Mouse (Mus musculus) CH12.LX (cell line): ENCODE data around the gene Cep97. TPM values are rescaled to one million over a fixed set of nuclear protein-coding genes. Genes with fewer than 3 reads are reported as not detected.

Experiments
- DNase-seq: peaks from one replicate; pipeline ENCODE4 v3.0.0-alpha.2; 2013; ENCODE audit errors: extremely low read depth
- H3K27ac ChIP-seq: 2 replicates; pipeline ENCODE4 v1.5.1; 2012; ENCODE audit warnings: low read depth, mild to moderate bottlenecking, control low read depth, moderate library complexity; ENCODE audit not compliant: insufficient read depth
- H3K27me3 ChIP-seq: replicated peaks from 2 replicates; pipeline ENCODE3; 2012; ENCODE audit warnings: inconsistent platforms
- H3K36me3 ChIP-seq, 2 experiments: replicated peaks in 1 of 2; 2 replicates each; pipeline versions ENCODE3 to v1.6.1; 2012; ENCODE audit warnings: inconsistent platforms in 1 of 2, low read length in 1 of 2, mild to moderate bottlenecking in 1 of 2, mixed read lengths in 1 of 2, moderate library complexity in 1 of 2; ENCODE audit not compliant: control insufficient read depth in 1 of 2, insufficient read depth in 1 of 2
- H3K4me1 ChIP-seq, 2 experiments: 2 replicates each; pipeline ENCODE4 v1.6.1; 2012; ENCODE audit warnings: inconsistent platforms in 1 of 2, moderate library complexity in 1 of 2; ENCODE audit not compliant: insufficient read depth in 2 of 2, control insufficient read depth in 1 of 2
- H3K4me2 ChIP-seq: 2 replicates; pipeline ENCODE4 v1.6.1; 2012; ENCODE audit warnings: low read depth, mild to moderate bottlenecking, control low read depth; ENCODE audit not compliant: poor library complexity, insufficient read depth, severe bottlenecking
- H3K4me3 ChIP-seq, 3 experiments: fragments of 150-350 bp in 1 of 3; sonication (generic) in 1 of 3; replicated peaks in 1 of 3; 2 replicates each; pipeline versions ENCODE3 to v1.5.1; 2011 to 2012; ENCODE audit warnings: low read depth in 2 of 3, low read length in 2 of 3, mild to moderate bottlenecking in 2 of 3, moderate library complexity in 2 of 3, control low read depth in 1 of 3, improper control_type of control experiment in 1 of 3, inconsistent platforms in 1 of 3, mixed read lengths in 1 of 3; ENCODE audit not compliant: poor library complexity in 1 of 3
- H3K79me2 ChIP-seq: replicated peaks from 2 replicates; pipeline ENCODE4 v1.6.1; 2012; ENCODE audit warnings: mild to moderate bottlenecking, moderate library complexity; ENCODE audit not compliant: control insufficient read depth, poor library complexity, insufficient read depth, severe bottlenecking; ENCODE audit errors: extremely low read depth
- H3K9ac ChIP-seq: 2 replicates; pipeline ENCODE4 v1.6.1; 2012; ENCODE audit warnings: low read depth, mild to moderate bottlenecking, control low read depth, moderate library complexity; ENCODE audit not compliant: insufficient read depth
- H3K9me3 ChIP-seq: replicated peaks from 2 replicates; pipeline ENCODE3; 2012; ENCODE audit warnings: low read length, inconsistent platforms, mixed read lengths
- BHLHE40 ChIP-seq: IDR thresholded peaks from 2 replicates; pipeline ENCODE4 v1.6.1; 2011; ENCODE audit warnings: mild to moderate bottlenecking, low read depth, low read length, improper control_type of control experiment
- CHD1 ChIP-seq: IDR thresholded peaks from 2 replicates; pipeline ENCODE4 v1.6.1; 2012; ENCODE audit warnings: low read depth, low read length, improper control_type of control experiment, inconsistent platforms
- CHD2 ChIP-seq: IDR thresholded peaks from 2 replicates; pipeline ENCODE4 v1.6.1; 2011; ENCODE audit warnings: low read length, improper control_type of control experiment
- CTCF ChIP-seq, 2 experiments: IDR thresholded peaks in 1 of 2; conservative IDR thresholded peaks in 1 of 2; 2 replicates each; pipeline ENCODE4 v1.5.1; 2011 to 2012; ENCODE audit warnings: low read depth in 2 of 2, low read length in 2 of 2, improper control_type of control experiment in 1 of 2, inconsistent platforms in 1 of 2, mild to moderate bottlenecking in 1 of 2, moderate library complexity in 1 of 2
- E2F4 ChIP-seq: IDR thresholded peaks from 2 replicates; pipeline ENCODE4 v1.6.1; 2011; ENCODE audit warnings: low read depth, low read length, improper control_type of control experiment; ENCODE audit not compliant: insufficient replicate concordance
- ELF1 ChIP-seq: IDR thresholded peaks from 2 replicates; pipeline ENCODE4 v1.6.1; 2014; ENCODE audit warnings: low read depth, mild to moderate bottlenecking, inconsistent platforms, low read length, improper control_type of control experiment
- EP300 ChIP-seq: IDR thresholded peaks from 2 replicates; pipeline ENCODE4 v1.6.1; 2011; ENCODE audit warnings: low read length, improper control_type of control experiment
- HCFC1 ChIP-seq: IDR thresholded peaks from 2 replicates; pipeline ENCODE4 v1.6.1; 2012; ENCODE audit warnings: low read depth, mild to moderate bottlenecking, inconsistent platforms, low read length, improper control_type of control experiment
- IRF4 ChIP-seq: IDR thresholded peaks from 2 replicates; pipeline ENCODE4 v1.6.1; 2014; ENCODE audit warnings: low read depth, mild to moderate bottlenecking, inconsistent platforms, low read length, improper control_type of control experiment
- JUN ChIP-seq: IDR thresholded peaks from 2 replicates; pipeline ENCODE4 v1.6.1; 2011; ENCODE audit warnings: low read depth, mild to moderate bottlenecking, low read length, improper control_type of control experiment, moderate library complexity; ENCODE audit not compliant: insufficient read depth
- JUND ChIP-seq: conservative IDR thresholded peaks from 2 replicates; pipeline ENCODE4 v1.6.1; 2011; ENCODE audit warnings: low read depth, low read length, improper control_type of control experiment
- MAX ChIP-seq: IDR thresholded peaks from 2 replicates; pipeline ENCODE4 v1.6.1; 2011; ENCODE audit warnings: low read length, improper control_type of control experiment
- MAZ ChIP-seq: IDR thresholded peaks from 2 replicates; pipeline ENCODE4 v1.6.1; 2012; ENCODE audit warnings: low read depth, mild to moderate bottlenecking, inconsistent platforms, low read length, improper control_type of control experiment, moderate library complexity
- MEF2A ChIP-seq: IDR thresholded peaks from 2 replicates; pipeline ENCODE4 v1.6.1; 2014; ENCODE audit warnings: low read depth, mild to moderate bottlenecking, inconsistent platforms, low read length, improper control_type of control experiment, borderline replicate concordance
- MYC ChIP-seq: IDR thresholded peaks from 2 replicates; pipeline ENCODE4 v1.6.1; 2011; ENCODE audit warnings: low read depth, mild to moderate bottlenecking, improper control_type of control experiment, low read length
- NELFE ChIP-seq: IDR thresholded peaks from 2 replicates; pipeline ENCODE4 v1.6.1; 2011; ENCODE audit warnings: low read depth, low read length, improper control_type of control experiment
- NRF1 ChIP-seq: IDR thresholded peaks from 2 replicates; pipeline ENCODE4 v1.6.1; 2014; ENCODE audit warnings: low read depth, mild to moderate bottlenecking, inconsistent platforms, low read length, improper control_type of control experiment, moderate library complexity
- POLR2AphosphoS2 ChIP-seq: IDR thresholded peaks from 2 replicates; pipeline ENCODE4 v1.6.1; 2011; ENCODE audit warnings: low read depth, low read length, improper control_type of control experiment
- RAD21 ChIP-seq: IDR thresholded peaks from 2 replicates; pipeline ENCODE4 v1.6.1; 2011; ENCODE audit warnings: low read depth, mild to moderate bottlenecking, low read length, improper control_type of control experiment, moderate library complexity
- RCOR1 ChIP-seq: conservative IDR thresholded peaks from 2 replicates; pipeline ENCODE4 v1.6.1; 2012; ENCODE audit warnings: low read depth, mild to moderate bottlenecking, inconsistent platforms, low read length, improper control_type of control experiment
- SMC3 ChIP-seq: IDR thresholded peaks from 2 replicates; pipeline ENCODE4 v1.6.1; 2011; ENCODE audit warnings: low read depth, low read length, improper control_type of control experiment
- TCF12 ChIP-seq: IDR thresholded peaks from 2 replicates; pipeline ENCODE4 v1.6.1; 2014; ENCODE audit warnings: low read depth, mild to moderate bottlenecking, inconsistent platforms, low read length, improper control_type of control experiment
- UBTF ChIP-seq: IDR thresholded peaks from 2 replicates; pipeline ENCODE4 v1.6.1; 2012; ENCODE audit warnings: low read depth, mild to moderate bottlenecking, inconsistent platforms, low read length, improper control_type of control experiment, moderate library complexity
- USF1 ChIP-seq: IDR thresholded peaks from 2 replicates; pipeline ENCODE4 v1.6.1; 2014; ENCODE audit warnings: low read depth, mild to moderate bottlenecking, inconsistent platforms, low read length, improper control_type of control experiment
- USF2 ChIP-seq: conservative IDR thresholded peaks from 2 replicates; pipeline ENCODE4 v1.6.1; 2011; ENCODE audit warnings: low read depth, low read length, improper control_type of control experiment
- ZC3H11A ChIP-seq: IDR thresholded peaks from 2 replicates; pipeline ENCODE4 v1.6.1; 2012; ENCODE audit warnings: low read depth, mild to moderate bottlenecking, inconsistent platforms, low read length, improper control_type of control experiment
- ZKSCAN1 ChIP-seq: IDR thresholded peaks from 2 replicates; pipeline ENCODE4 v1.6.1; 2012; ENCODE audit warnings: low read depth, inconsistent platforms, low read length, improper control_type of control experiment, borderline replicate concordance
- ZMIZ1 ChIP-seq: IDR thresholded peaks from 2 replicates; pipeline ENCODE4 v1.6.1; 2012; ENCODE audit warnings: low read depth, mild to moderate bottlenecking, inconsistent platforms, low read length, improper control_type of control experiment
- ZNF384 ChIP-seq: IDR thresholded peaks from 2 replicates; pipeline ENCODE4 v1.6.1; 2012; ENCODE audit warnings: low read depth, low read length, improper control_type of control experiment, inconsistent platforms
- dilution Hi-C: fragments of 300-500 bp; cut with MboI; formaldehyde crosslinking; loops from 2 replicates; pipeline ENCODE4 v1.14.3; 2020; ENCODE audit warnings: low sequenced_read_pairs; ENCODE audit not compliant: extremely low pct_unique_long_range_greater_than_20kb, extremely low pct_ligation_motif_present
- in situ Hi-C: fragments of 300-500 bp; cut with MboI; formaldehyde crosslinking; loops from 3 replicates; pipeline ENCODE4 v1.14.3; 2019; ENCODE audit warnings: low sequenced_read_pairs, low pct_ligation_motif_present, low pct_unique_long_range_greater_than_20kb, mixed read lengths
- polyA plus RNA-seq: library from polyadenylated mRNA; unstranded; fragments of >175 nt; gene quantifications from 2 replicates; pipeline ENCODE4 v1.2.1, GENCODE M21; 2012; ENCODE audit warnings: low read depth; ENCODE audit not compliant: insufficient read length
- total RNA-seq, 2 experiments: library from RNA; depleted of rRNA; stranded (reverse); fragments of 300-350 nt in 1 of 2; fragments of >200 nt in 1 of 2; gene quantifications; 2 replicates each; pipeline ENCODE4 v1.2.3; 2012 to 2014

Cep97 gene
- total and polyA plus RNA-seq, 3 experiments: 19.2 to 27.5 (median 24.9) TPM

DNA sequence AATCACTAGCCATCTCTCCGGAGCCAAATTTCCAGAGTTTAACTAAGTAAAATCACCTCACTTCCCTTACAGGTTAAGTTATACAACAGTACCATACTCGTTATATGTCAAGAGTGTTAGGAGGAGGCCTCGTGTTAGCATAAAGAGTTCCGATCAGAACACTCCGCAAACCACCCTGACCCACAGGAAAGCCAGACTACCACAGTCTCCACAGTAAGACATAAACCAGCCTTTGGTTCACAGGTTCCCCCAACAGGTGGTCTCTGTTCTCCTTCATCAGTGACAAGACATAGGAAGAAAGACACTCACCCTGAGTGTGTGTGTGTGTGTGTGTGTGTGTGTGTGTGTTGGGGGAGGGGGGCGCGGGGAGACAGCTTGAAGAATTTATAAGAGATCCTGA is 43.3 kb downstream of the Cep97 start:
- Histone ChIP-seq H3K79me2 (peaks cover 35% of the 10 kb centered on the region), H3K36me3 (peaks cover 17 to 44% of the 10 kb centered on the region in 2 experiments), H3K4me2 (peak overlapping the region; percentile 45; the same call in 1 of the 2 replicates), H3K27me3 (no peaks in the 10 kb centered on the region), H3K9me3 (no peaks in the 10 kb centered on the region), H3K27ac (peak overlapping the region; percentile 58; the same call in 1 of the 2 replicates), H3K4me3 (no peak overlapping the region), H3K4me1 (peaks cover 9 to 63% of the 10 kb centered on the region in 2 experiments), H3K9ac (no peak overlapping the region)
- no peak for DNase-seq
- in situ Hi-C loops: loop anchor here (5.0 kb wide), 1 partner anchor 176 kb away; no protein-coding TSS in a partner anchor
- TF ChIP-seq MAZ (0 out of 2 replicates have a peak, but pooled peaks have one; percentile 31), MEF2A (no peak)
- dilution Hi-C loops: no loop called here

DNA sequence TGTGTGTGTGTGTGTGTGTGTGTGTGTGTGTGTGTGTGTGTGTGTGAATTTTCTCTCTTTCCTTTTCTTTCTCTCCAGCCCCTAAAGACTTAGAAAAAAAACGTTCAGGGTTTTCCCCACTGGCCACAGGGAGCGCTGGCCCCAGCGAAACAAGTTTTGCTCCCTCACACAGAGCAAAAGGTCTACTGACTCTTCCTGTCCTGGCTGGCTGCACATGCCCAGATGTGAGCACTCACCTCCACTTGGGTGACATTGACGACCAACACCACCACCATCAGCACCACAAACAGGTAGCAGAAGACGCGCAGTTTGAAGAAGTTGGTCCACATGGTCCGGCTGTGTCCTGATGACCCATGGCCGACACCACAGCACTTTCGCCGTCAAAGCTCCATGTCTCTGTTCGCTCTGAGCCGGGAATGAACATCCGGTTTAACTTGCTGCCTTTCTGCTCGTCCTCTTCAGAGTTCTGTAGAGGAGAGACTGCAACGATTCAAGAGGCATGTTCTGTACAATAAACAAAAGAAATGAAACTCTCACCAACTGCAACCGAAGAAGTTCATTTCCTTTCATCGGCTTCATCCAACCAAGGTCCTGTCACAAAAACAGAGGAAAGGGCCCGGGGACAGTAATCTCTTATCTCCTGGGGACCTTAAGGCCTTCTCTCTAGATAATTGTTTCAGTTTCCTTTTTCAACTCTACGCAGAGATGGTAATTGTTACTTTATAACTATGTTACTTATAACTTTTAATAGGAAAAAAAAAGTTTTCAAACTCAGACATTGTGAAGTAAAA is 44.1 kb downstream of the Cep97 start:
- dilution Hi-C loops (no loop called here), in situ Hi-C loops (loop anchor here (5.0 kb wide), 1 partner anchor 177 kb away; no protein-coding TSS in a partner anchor)
- Histone ChIP-seq H3K36me3 (peaks cover 17 to 49% of the 10 kb centered on the region in 2 experiments), H3K4me2 (peak overlapping the region; percentile 38), H3K27ac (peak overlapping the region; percentile 93), H3K27me3 (no peaks in the 10 kb centered on the region), H3K4me1 (peaks cover 7 to 66% of the 10 kb centered on the region in 2 experiments), H3K79me2 (peaks cover 35% of the 10 kb centered on the region), H3K4me3 (peak overlapping the region in 2 of 3 experiments; percentile 37 to 53), H3K9ac (peak overlapping the region; percentile 70), H3K9me3 (no peaks in the 10 kb centered on the region)
- peak; percentile 70 for DNase-seq
- TF ChIP-seq CHD1 (no peak), NELFE (peak; percentile 61), IRF4 (peak; percentile 84), MAZ (peak; percentile 57; the same call in 1 of the 2 replicates), EP300 (no peak; the same call in none of the 2 replicates), MEF2A (peak; percentile 66; the same call in 1 of the 2 replicates), TCF12 (no peak; the same call in 1 of the 2 replicates), NRF1 (peak; percentile 82), ZNF384 (peak; percentile 95), USF1 (no peak), CTCF (conservative IDR thresholded peaks at IDR 0.05 in 1 of 2, IDR thresholded peaks at IDR 0.05 in 1 of 2; ENCODE audit: low read depth in 2 of 2, low read length in 2 of 2) (peak in 1 of 2 experiments; percentile 64; a peak in 2 of 4 replicates), POLR2AphosphoS2 (peak; percentile 43; the same call in 1 of the 2 replicates), ZMIZ1 (0 out of 2 replicates have a peak, but pooled peaks have one; percentile 37), BHLHE40 (peak; percentile 81), UBTF (no peak), MYC (peak; percentile 80; the same call in 1 of the 2 replicates), RCOR1 (no peak), ZC3H11A (no peak), JUN (0 out of 2 replicates have a peak, but pooled peaks have one; percentile 0), ELF1 (peak; percentile 78), SMC3 (peak; percentile 36), JUND (no peak), CHD2 (no peak), HCFC1 (peak; percentile 56), MAX (peak; percentile 84), RAD21 (peak; percentile 38), ZKSCAN1 (no peak), USF2 (no peak), E2F4 (no peak)
